Mouse (Mus musculus) kidney, postnatal 0 days (tissue): ENCODE measurements around the gene Nfx1. TPM values are rescaled to one million over a fixed set of nuclear protein-coding genes. Genes with fewer than 3 reads are reported as not detected.

Source experiments
- ATAC-seq: fragments of 200-750 bp; cut with Nextera tagmentation; replicated peaks from 2 replicates; pipeline ENCODE4 v1.8.0; 2017; ENCODE audit warnings: low read depth, moderate number of reproducible peaks, moderate TSS enrichment, moderate library complexity; ENCODE audit not compliant: low FRiP score
- DNase-seq: peaks from one replicate; pipeline ENCODE4 v3.0.0-alpha.2; 2016; ENCODE audit warnings: low spot score
- H3K27ac ChIP-seq: fragments of 300-500 bp; sonication (generic); 2 replicates; pipeline ENCODE4 v1.5.1; 2014; ENCODE audit warnings: mild to moderate bottlenecking
- H3K27me3 ChIP-seq: fragments of 300-500 bp; sonication (generic); 2 replicates; pipeline ENCODE4 v1.6.1; 2014; ENCODE audit warnings: low read length, mixed read lengths; ENCODE audit not compliant: insufficient read depth
- H3K36me3 ChIP-seq: fragments of 300-500 bp; sonication (generic); 2 replicates; pipeline ENCODE4 v1.6.1; 2014; ENCODE audit warnings: low read length, mixed read lengths; ENCODE audit not compliant: insufficient read depth
- H3K4me1 ChIP-seq: fragments of 300-500 bp; sonication (generic); replicated peaks from 2 replicates; pipeline ENCODE4 v1.6.1; 2014; ENCODE audit warnings: antibody characterized with exemption, low read length, mixed read lengths; ENCODE audit not compliant: insufficient read depth
- H3K4me2 ChIP-seq: fragments of 300-500 bp; sonication (generic); 2 replicates; pipeline ENCODE4 v1.6.1; 2014; ENCODE audit warnings: mild to moderate bottlenecking, low read length, moderate library complexity, mixed read lengths
- H3K4me3 ChIP-seq: fragments of 300-500 bp; sonication (generic); replicated peaks from 2 replicates; pipeline ENCODE4 v1.5.1; 2014; ENCODE audit warnings: low read depth, low read length
- H3K9ac ChIP-seq: fragments of 300-500 bp; sonication (generic); 2 replicates; pipeline ENCODE4 v1.6.1; 2014; ENCODE audit warnings: low read depth, low read length
- H3K9me3 ChIP-seq: fragments of 300-500 bp; sonication (generic); replicated peaks from 2 replicates; pipeline ENCODE4 v1.6.1; 2016; ENCODE audit warnings: low read length, inconsistent platforms, mixed read lengths
- CTCF ChIP-seq: IDR thresholded peaks from 2 replicates; pipeline ENCODE4 v1.5.1; 2016; ENCODE audit warnings: antibody characterized with exemption, low read depth, mild to moderate bottlenecking, moderate library complexity
- WGBS: fragments of 180-500 bp; shearing (Covaris S2); extraction: QIAGEN DNeasy Blood & Tissue Kit; methylation state at CpG from one replicate; pipeline ENCODE4 v1.1.7; 2014; 5-methylcytosine and 5-hydroxymethylcytosine counted together
- polyA plus RNA-seq: library from polyadenylated mRNA; unstranded; fragments of >200 nt; fragmentation: Nextera tagmentation; extraction: Ambion mirVana; gene quantifications from 2 replicates; pipeline ENCODE4 v1.2.1, GENCODE M21; 2015

Nfx1 gene
- polyA plus RNA-seq, 1 experiment from 2014 or later, result 55.1 TPM

GRCm38 (mm10) chr4:41021094-41021493 is 50.4 kb downstream of the Nfx1 start:
- H3K9me3 ChIP-seq, result no peaks in the 10 kb centered on the region
- 0 out of 2 replicates have a peak, but pooled peaks have one; percentile 40 for TF ChIP-seq CTCF
- no peak overlapping the region for H3K4me2 ChIP-seq
- DNase-seq (no peak), ATAC-seq (no peak)
- WGBS, result 89% methylated on average over 5 of the region's 5 CpGs
- H3K27me3 ChIP-seq, result no peaks in the 10 kb centered on the region
- H3K36me3 ChIP-seq, result peaks cover 47% of the 10 kb centered on the region
- no peaks in the 10 kb centered on the region for H3K4me1 ChIP-seq
- no peak overlapping the region for H3K27ac ChIP-seq
- H3K4me3 ChIP-seq, result no peak overlapping the region
- no peak overlapping the region for H3K9ac ChIP-seq

- TF ChIP-seq CTCF, result no peak
- no peaks in the 10 kb centered on the region for H3K4me1 ChIP-seq
- H3K9me3 ChIP-seq, result no peaks in the 10 kb centered on the region
- H3K4me3 ChIP-seq, result no peak overlapping the region
- DNase-seq (no peak), ATAC-seq (no peak)
- H3K9ac ChIP-seq, result no peak overlapping the region
- 48% methylated on average over 8 of the region's 8 CpGs for WGBS
- H3K4me2 ChIP-seq, result no peak overlapping the region
- H3K27me3 ChIP-seq, result no peaks in the 10 kb centered on the region
- no peak overlapping the region; the same call in 1 of the 2 replicates for H3K27ac ChIP-seq
- peaks cover 34% of the 10 kb centered on the region; the same call in 1 of the 2 replicates for H3K36me3 ChIP-seq
These were observed 55.5 kb downstream of the Nfx1 start for GRCm38 (mm10) chr4:41026086-41026787.

- TF ChIP-seq CTCF, result no peak
- WGBS, result 72% methylated on average over 3 of the region's 3 CpGs
- Histone ChIP-seq H3K36me3 (peaks cover 20% of the 10 kb centered on the region; the same call in 1 of the 2 replicates), H3K9ac (no peak overlapping the region), H3K4me3 (no peak overlapping the region), H3K4me1 (no peaks in the 10 kb centered on the region), H3K4me2 (no peak overlapping the region), H3K27ac (no peak overlapping the region), H3K27me3 (no peaks in the 10 kb centered on the region), H3K9me3 (no peaks in the 10 kb centered on the region)
- DNase-seq (no peak), ATAC-seq (peak; percentile 82)
These were observed 57.2 kb downstream of the Nfx1 start for GRCm38 (mm10) chr4:41027872-41028271.

- Histone ChIP-seq H3K4me1 (no peaks in the 10 kb centered on the region), H3K4me2 (no peak overlapping the region), H3K9ac (no peak overlapping the region), H3K4me3 (no peak overlapping the region), H3K27ac (no peak overlapping the region), H3K9me3 (no peaks in the 10 kb centered on the region), H3K27me3 (no peaks in the 10 kb centered on the region), H3K36me3 (peaks cover 17% of the 10 kb centered on the region; the same call in 1 of the 2 replicates)
- TF ChIP-seq CTCF, result peak; percentile 48
- DNase-seq (no peak), ATAC-seq (no peak)
- 81% methylated on average over 4 of the region's 4 CpGs for WGBS
These were observed 57.6 kb downstream of the Nfx1 start for GRCm38 (mm10) chr4:41028272-41028671.

GRCm38 (mm10) chr4:41029372-41029771 is 58.7 kb downstream of the Nfx1 start:
- DNase-seq (no peak), ATAC-seq (no peak)
- Histone ChIP-seq H3K4me3 (no peak overlapping the region), H3K4me2 (no peak overlapping the region), H3K36me3 (peaks cover 11% of the 10 kb centered on the region; the same call in 1 of the 2 replicates), H3K9ac (no peak overlapping the region), H3K9me3 (no peaks in the 10 kb centered on the region), H3K27ac (no peak overlapping the region), H3K27me3 (no peaks in the 10 kb centered on the region), H3K4me1 (no peaks in the 10 kb centered on the region)
- WGBS, result 92% methylated on average over 5 of the region's 5 CpGs
- no peak for TF ChIP-seq CTCF

- Histone ChIP-seq H3K4me3 (no peak overlapping the region), H3K4me1 (no peaks in the 10 kb centered on the region), H3K9me3 (no peaks in the 10 kb centered on the region), H3K9ac (no peak overlapping the region), H3K36me3 (peaks cover 3% of the 10 kb centered on the region; the same call in 1 of the 2 replicates), H3K27me3 (no peaks in the 10 kb centered on the region), H3K27ac (no peak overlapping the region), H3K4me2 (no peak overlapping the region)
- no peak for ATAC-seq
- no peak for DNase-seq
- no peak for TF ChIP-seq CTCF
- WGBS, result 47% methylated on average over 3 of the region's 3 CpGs
These were observed 60.5 kb downstream of the Nfx1 start for GRCm38 (mm10) chr4:41031242-41031641.
